Mouse (Mus musculus) spleen, adult 2 months (tissue): ENCODE measurements at regions not wholly inside any gene's neighbourhood (a gene's known extent, or its start where the extent isn't known, plus 50 kb on each side); places are given as distances from the start of the nearest gene placed in this dataset.

Experiments
- DNase-seq, 2 experiments: peaks; one replicate each; pipeline versions ENCODE4 v3.0.0 to v3.0.0-alpha.2; 2012 to 2021; ENCODE audit warnings: low spot score in 2 of 2, low read depth in 1 of 2
- H3K27ac ChIP-seq: fragments of 200-500 bp; 2 replicates; pipeline ENCODE4 v1.5.1; 2012; ENCODE audit warnings: low read length, inconsistent platforms; ENCODE audit not compliant: insufficient read depth
- H3K27me3 ChIP-seq: fragments of 200-500 bp; 2 replicates; pipeline ENCODE4 v1.6.1; 2012; ENCODE audit warnings: mild to moderate bottlenecking, moderate library complexity, low read length, inconsistent platforms; ENCODE audit not compliant: control insufficient read depth, insufficient read depth
- H3K36me3 ChIP-seq: fragments of 200-500 bp; 2 replicates; pipeline ENCODE4 v1.6.1; 2012; ENCODE audit warnings: mild to moderate bottlenecking, low read length, inconsistent platforms; ENCODE audit not compliant: control insufficient read depth, insufficient read depth
- H3K4me1 ChIP-seq: fragments of 200-500 bp; 2 replicates; pipeline ENCODE4 v1.6.1; 2011; ENCODE audit warnings: inconsistent platforms; ENCODE audit not compliant: control insufficient read depth, insufficient read depth, insufficient read length
- H3K4me3 ChIP-seq: fragments of 200-500 bp; 2 replicates; pipeline ENCODE4 v1.5.1; 2011; ENCODE audit warnings: mild to moderate bottlenecking, inconsistent platforms; ENCODE audit not compliant: insufficient read depth, insufficient read length; ENCODE audit errors: extremely low read depth
- CTCF ChIP-seq: fragments of 200-500 bp; IDR thresholded peaks from 2 replicates; pipeline ENCODE4 v1.5.1; 2011; ENCODE audit warnings: mild to moderate bottlenecking, inconsistent platforms; ENCODE audit not compliant: insufficient read depth, insufficient read length, insufficient replicate concordance; ENCODE audit errors: extremely low read depth
- POLR2A ChIP-seq: fragments of 200-500 bp; IDR thresholded peaks from 2 replicates; pipeline ENCODE4 v1.6.1; 2011; ENCODE audit warnings: low read depth, low read length, inconsistent platforms
- WGBS: fragments of 180-500 bp; shearing (Covaris S2); methylation state at CpG from one replicate; pipeline ENCODE4 v1.1.7; 2018; 5-methylcytosine and 5-hydroxymethylcytosine counted together

DNA sequence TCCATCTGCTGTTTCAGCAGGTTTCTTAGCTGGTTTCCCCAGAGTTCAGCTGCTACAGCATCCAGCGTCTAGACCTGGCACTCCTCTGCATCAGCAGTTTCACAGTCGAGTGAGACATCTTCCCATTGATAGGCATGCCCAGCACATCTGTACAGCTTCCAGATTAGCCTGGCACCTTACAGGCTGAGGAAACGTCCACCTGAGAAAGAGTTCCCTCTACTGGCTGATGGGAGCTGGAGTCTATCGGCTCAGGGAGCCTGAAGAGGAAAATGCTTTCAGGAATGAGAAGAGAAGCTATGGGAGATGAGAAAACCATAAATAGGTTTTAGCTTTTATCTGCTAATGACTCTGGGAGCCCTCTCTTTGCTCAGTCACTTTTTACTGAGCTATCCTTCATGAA lies 199.4 kb downstream of the Snx10 start:
- Histone ChIP-seq H3K27me3 (no peaks in the 10 kb centered on the region), H3K36me3 (no peaks in the 10 kb centered on the region), H3K4me3 (no peak overlapping the region), H3K27ac (no peak overlapping the region), H3K4me1 (no peaks in the 10 kb centered on the region)
- no peak for TF ChIP-seq POLR2A
- TF ChIP-seq CTCF, result no peak
- 46% methylated on average over 4 of the region's 4 CpGs for WGBS
- no peak for DNase-seq

DNA sequence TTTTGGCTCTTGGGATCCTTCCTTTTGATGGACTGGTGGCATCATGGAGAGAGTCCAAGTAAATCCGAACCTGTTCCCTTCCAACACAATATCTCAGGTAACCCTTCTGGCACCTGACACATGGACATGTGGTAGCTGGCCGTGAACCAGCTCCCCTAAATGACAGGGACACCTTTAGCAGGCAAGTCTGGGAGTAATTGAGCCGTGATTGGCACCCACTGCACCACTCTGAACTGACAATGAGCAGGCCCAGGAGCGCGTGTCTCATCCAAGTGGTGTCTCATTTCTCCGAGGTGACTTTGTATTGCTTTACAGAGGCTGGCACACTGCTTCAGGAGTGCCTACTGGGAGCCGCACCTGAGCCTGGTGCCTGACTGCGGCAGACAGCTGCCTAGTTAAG lies 203.5 kb downstream of the Snx10 start:
- no peak for TF ChIP-seq CTCF
- TF ChIP-seq POLR2A, result no peak
- no peaks in the 10 kb centered on the region for H3K4me1 ChIP-seq
- 93% methylated on average over 8 of the region's 8 CpGs for WGBS
- H3K27me3 ChIP-seq, result no peaks in the 10 kb centered on the region
- H3K27ac ChIP-seq, result no peak overlapping the region
- no peak for DNase-seq
- H3K36me3 ChIP-seq, result no peaks in the 10 kb centered on the region
- H3K4me3 ChIP-seq, result no peak overlapping the region

DNA sequence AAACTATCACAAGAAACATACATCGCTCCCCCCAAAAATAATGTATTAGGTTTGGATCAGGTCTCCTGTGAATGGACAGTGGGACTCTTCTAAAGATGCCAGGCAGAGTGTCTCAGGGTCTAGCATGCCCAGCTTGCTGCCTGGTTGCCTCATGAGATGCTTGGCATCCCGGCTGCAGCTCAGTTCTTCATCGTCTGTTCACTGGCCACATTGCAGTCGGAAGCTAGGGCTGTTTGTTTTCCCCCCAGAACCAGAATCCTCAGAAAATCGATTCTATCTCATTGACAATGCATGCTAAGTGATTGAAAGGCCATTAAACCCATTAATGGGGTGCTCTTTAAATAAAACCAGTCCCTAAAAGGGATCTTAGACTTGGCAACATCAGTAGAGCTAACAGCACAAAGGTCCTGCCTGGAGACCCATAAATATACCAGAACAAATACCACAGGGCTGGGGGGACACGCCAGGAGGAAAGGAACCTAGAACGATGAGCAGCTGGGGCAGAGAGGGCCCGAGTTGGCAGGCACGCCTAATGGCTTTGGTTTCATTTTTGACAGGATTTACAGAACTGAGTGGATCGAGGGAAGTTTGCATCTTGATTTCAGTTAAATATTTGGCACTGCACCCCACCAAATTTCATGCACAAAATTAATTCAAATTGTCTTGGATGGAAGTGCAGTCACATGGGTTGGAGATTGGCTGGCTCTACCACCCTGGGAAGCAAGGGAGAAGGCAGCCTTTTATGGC lies 205.3 kb downstream of the Snx10 start:
- no peaks in the 10 kb centered on the region for H3K27me3 ChIP-seq
- H3K4me1 ChIP-seq, result no peaks in the 10 kb centered on the region
- no peak overlapping the region for H3K27ac ChIP-seq
- H3K36me3 ChIP-seq, result no peaks in the 10 kb centered on the region
- no peak for DNase-seq
- TF ChIP-seq CTCF (no peak), POLR2A (no peak)
- 48% methylated on average over 10 of the region's 10 CpGs for whole genome bisulfite sequencing
- H3K4me3 ChIP-seq, result no peak overlapping the region

DNA sequence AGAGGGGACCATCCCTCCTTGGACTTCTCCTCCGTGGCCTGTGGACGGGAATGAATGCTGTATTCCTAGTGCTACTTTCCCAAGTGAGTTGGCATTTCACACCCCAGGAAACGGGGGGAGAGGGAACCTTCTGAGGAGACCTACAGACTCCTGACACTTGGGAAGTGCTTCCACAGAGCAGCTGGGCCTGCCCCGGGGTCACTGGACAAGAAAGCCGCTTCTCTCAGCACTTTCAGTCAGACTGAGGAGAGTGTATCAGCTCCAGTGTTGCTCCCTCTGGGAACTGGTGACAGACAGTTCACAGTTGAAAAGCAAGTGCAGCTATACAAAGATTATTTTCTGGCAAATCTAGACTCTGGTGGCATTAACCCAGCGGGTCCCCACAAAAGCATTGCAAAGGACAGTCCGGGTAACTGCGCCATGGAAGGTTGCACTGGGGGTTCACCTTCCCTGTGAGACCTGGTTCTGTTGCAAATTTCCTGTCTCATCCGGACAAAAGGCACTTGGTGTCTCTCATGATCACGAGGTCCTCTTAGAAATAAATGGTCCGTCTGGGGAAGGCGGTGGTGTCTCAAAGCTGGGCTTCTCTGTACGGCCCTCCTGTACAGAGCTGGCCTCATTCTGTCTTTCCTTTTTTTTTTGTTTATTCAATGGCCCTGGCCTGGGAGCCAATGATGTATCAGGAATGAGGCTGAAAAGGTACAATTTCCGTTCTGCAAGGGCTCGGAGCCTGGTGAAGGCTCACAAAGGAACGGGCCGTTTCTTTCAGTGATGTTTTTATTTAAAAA lies 207.1 kb downstream of the Snx10 start:
- H3K36me3 ChIP-seq, result no peaks in the 10 kb centered on the region
- 89% methylated on average over 17 of the region's 17 CpGs for WGBS
- H3K27ac ChIP-seq, result no peak overlapping the region
- no peaks in the 10 kb centered on the region for H3K27me3 ChIP-seq
- no peaks in the 10 kb centered on the region for H3K4me1 ChIP-seq
- DNase-seq, result no peak
- no peak for TF ChIP-seq CTCF
- no peak for TF ChIP-seq POLR2A
- no peak overlapping the region for H3K4me3 ChIP-seq

DNA sequence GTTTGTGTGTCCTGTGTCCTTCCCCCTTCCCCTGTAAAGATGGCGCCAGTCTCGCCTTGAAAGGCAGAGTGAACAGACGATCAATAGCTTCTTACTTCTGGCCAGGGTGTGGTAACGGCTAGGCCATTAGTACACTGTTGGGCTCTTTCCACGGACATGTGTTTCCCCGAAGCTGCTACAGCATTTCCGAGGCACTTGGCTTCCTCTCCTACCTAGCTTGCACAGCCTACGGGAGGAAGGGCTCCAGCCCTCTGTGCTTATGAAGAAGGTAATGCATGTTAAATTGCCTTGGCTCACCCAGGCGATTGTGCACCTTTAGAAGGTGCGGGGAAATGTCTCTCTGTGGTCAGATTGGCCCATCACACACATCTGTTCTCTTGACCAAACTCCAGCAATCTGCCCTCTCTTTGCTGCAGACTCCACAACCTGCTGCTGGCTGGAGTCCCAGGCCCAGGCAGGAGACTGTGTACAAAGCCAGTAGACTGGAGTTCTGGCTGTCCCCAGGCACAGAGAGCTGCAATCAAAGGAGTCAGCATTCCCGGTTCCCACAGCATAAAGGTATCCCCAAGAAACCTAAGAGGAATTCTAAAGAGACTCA lies 208.7 kb downstream of the Snx10 start:
- 76% methylated on average over 11 of the region's 11 CpGs for WGBS
- Histone ChIP-seq H3K27me3 (no peaks in the 10 kb centered on the region), H3K36me3 (no peaks in the 10 kb centered on the region), H3K27ac (no peak overlapping the region), H3K4me3 (no peak overlapping the region), H3K4me1 (no peaks in the 10 kb centered on the region)
- TF ChIP-seq CTCF, result no peak
- no peak for TF ChIP-seq POLR2A
- DNase-seq, result no peak

DNA sequence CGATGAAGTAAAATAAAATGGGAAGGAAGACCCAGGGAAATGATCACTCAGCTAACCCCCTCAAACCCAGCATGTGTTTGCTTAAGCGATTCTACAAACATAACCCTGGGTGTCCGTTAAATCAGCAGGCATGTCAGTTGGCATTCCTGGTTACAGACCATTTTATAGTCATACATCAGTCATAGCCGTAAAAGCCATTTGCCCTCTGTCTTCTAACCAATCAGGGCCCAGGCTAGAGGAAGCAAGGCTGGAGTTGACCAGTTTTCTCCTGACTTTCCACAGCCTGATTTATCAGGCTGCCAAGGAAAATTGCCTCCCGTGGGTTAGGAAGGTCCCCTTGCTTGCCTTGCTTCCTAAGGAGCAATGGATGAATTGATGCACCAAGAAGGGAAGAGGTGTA lies 212.3 kb downstream of the Snx10 start:
- Histone ChIP-seq H3K4me1 (no peaks in the 10 kb centered on the region), H3K36me3 (no peaks in the 10 kb centered on the region), H3K27ac (no peak overlapping the region), H3K4me3 (no peak overlapping the region), H3K27me3 (no peaks in the 10 kb centered on the region)
- DNase-seq, result no peak
- TF ChIP-seq POLR2A (no peak), CTCF (no peak)
- 58% methylated on average over 5 of the region's 5 CpGs for WGBS
